Mouse (Mus musculus): ENCODE data around the gene Tatdn3. TPM values are rescaled to one million over a fixed set of nuclear protein-coding genes. Genes with fewer than 3 reads are reported as not detected.

Tatdn3 gene
- total RNA-seq (2014; rRNA removed) (21.5 and 39.0 TPM in 2 replicates), polyA plus RNA-seq (2015; fragmentation: Nextera tagmentation; extraction: Ambion mirVana) (12.8 and 14.7 TPM in 2 replicates)

DNA sequence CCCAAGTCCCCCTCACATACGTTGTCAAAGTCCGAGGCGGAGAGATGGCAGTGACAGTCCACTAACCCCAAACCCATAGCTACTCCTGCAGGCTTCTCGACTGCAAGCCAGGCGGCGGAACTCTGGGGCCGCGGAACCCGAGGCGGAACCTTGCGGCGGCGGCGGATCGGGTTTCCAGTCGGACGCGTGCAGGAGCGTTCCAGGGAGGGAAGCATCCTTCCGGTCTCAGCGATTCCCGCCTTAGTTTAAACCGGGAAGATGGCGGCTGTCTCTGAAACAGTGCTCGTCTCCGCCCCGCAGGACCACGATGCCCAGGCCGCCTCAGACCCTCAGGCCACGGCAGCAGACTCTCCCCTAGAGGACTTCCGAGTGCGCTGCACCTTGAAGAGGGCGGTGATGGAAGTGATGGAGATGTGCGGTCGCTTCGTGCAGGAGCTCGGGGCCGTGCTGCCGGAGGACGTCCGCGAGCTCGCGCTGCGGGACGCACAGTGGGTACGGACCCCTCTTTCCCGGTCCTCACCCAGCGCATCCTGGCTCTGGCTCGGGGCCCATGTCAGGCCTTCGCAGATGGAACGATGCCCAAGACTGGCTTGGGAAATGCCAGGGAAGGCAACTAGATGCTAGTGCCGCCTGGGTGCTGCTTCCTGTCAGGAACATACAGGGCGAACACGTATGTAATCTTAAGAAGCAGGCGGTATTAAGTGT is at the start of gene Tatdn3, which contains the start of gene Nsl1:
Tatdn3 (minus strand) TSS at position 152 of the 705 bp plus-strand sequence.
Nsl1 (plus strand) TSS at position 232 of the 705 bp plus-strand sequence.
- peak; percentile 62 for TF ChIP-seq CTCF (IDR thresholded peaks at IDR 0.05)

GRCm38 (mm10) chr1:191111146-191111545 is 48.4 kb upstream of the Tatdn3 start:
- Histone ChIP-seq H3K4me3 (ENCODE audit: low read depth, low read length) (no peak overlapping the region), H3K27ac (ENCODE audit: low read depth, low read length) (no peak overlapping the region), H3K27me3 (ENCODE audit: insufficient read depth, low read length) (no peaks in the 10 kb centered on the region), H3K36me3 (ENCODE audit: insufficient read depth, low read length) (no peaks in the 10 kb centered on the region), H3K4me1 (ENCODE audit: insufficient read depth, low read length) (no peaks in the 10 kb centered on the region), H3K4me2 (ENCODE audit: low read depth, low read length, poor library complexity, severe bottlenecking) (no peak overlapping the region), H3K9me3 (ENCODE audit: low read length) (no peaks in the 10 kb centered on the region), H3K9ac (replicated peaks; ENCODE audit: low read length, poor library complexity, severe bottlenecking) (no peak overlapping the region)
- TF ChIP-seq CTCF (IDR thresholded peaks at IDR 0.05), result no peak
- DNase-seq (ENCODE audit: low spot score) (no peak), ATAC-seq (ENCODE audit: low FRiP score) (no peak)
- 56% methylated on average over 8 of the region's 8 CpGs for WGBS

More for the DNA sequence above, at the start of gene Tatdn3, which contains the start of gene Nsl1:
- WGBS, result under 1% methylated on average over 56 of the region's 56 CpGs
- no peaks in the 10 kb centered on the region for H3K9me3 ChIP-seq (ENCODE audit: low read length)
- ATAC-seq (ENCODE audit: low FRiP score) (peak; percentile 90), DNase-seq (ENCODE audit: low spot score) (peak; percentile 90)
- peak within 1 kb of the TSS; percentile 72 for H3K9ac ChIP-seq (replicated peaks; ENCODE audit: low read length, poor library complexity, severe bottlenecking)
- H3K4me3 ChIP-seq (ENCODE audit: low read depth, low read length), result peak within 1 kb of the TSS; percentile 67
- no peaks in the 10 kb centered on the region for H3K36me3 ChIP-seq (ENCODE audit: insufficient read depth, low read length)
- peak within 1 kb of the TSS; percentile 77 for H3K27ac ChIP-seq (ENCODE audit: low read depth, low read length)
- H3K4me1 ChIP-seq (ENCODE audit: insufficient read depth, low read length), result no peaks in the 10 kb centered on the region; the same call in 1 of the 2 replicates
- H3K4me2 ChIP-seq (ENCODE audit: low read depth, low read length, poor library complexity, severe bottlenecking), result peak within 1 kb of the TSS; percentile 97
- no peaks in the 10 kb centered on the region for H3K27me3 ChIP-seq (ENCODE audit: insufficient read depth, low read length)

GRCm38 (mm10) chr1:191109907-191110306 is 47.2 kb upstream of the Tatdn3 start:
- WGBS, result 93% methylated on average over 9 of the region's 9 CpGs
- Histone ChIP-seq H3K4me2 (ENCODE audit: low read depth, low read length, poor library complexity, severe bottlenecking) (no peak overlapping the region), H3K9me3 (ENCODE audit: low read length) (no peaks in the 10 kb centered on the region), H3K4me3 (ENCODE audit: low read depth, low read length) (no peak overlapping the region), H3K9ac (replicated peaks; ENCODE audit: low read length, poor library complexity, severe bottlenecking) (no peak overlapping the region), H3K4me1 (ENCODE audit: insufficient read depth, low read length) (no peaks in the 10 kb centered on the region), H3K36me3 (ENCODE audit: insufficient read depth, low read length) (no peaks in the 10 kb centered on the region), H3K27ac (ENCODE audit: low read depth, low read length) (no peak overlapping the region), H3K27me3 (ENCODE audit: insufficient read depth, low read length) (no peaks in the 10 kb centered on the region)
- ATAC-seq (ENCODE audit: low FRiP score) (no peak), DNase-seq (ENCODE audit: low spot score) (no peak)
- TF ChIP-seq CTCF (IDR thresholded peaks at IDR 0.05), result no peak

- WGBS, result 69% methylated on average over 10 of the region's 10 CpGs
- ATAC-seq (ENCODE audit: low FRiP score) (no peak), DNase-seq (ENCODE audit: low spot score) (no peak)
- no peaks in the 10 kb centered on the region for H3K27me3 ChIP-seq (ENCODE audit: insufficient read depth, low read length)
- no peaks in the 10 kb centered on the region for H3K4me1 ChIP-seq (ENCODE audit: insufficient read depth, low read length)
- no peak overlapping the region for H3K4me2 ChIP-seq (ENCODE audit: low read depth, low read length, poor library complexity, severe bottlenecking)
- no peaks in the 10 kb centered on the region for H3K36me3 ChIP-seq (ENCODE audit: insufficient read depth, low read length)
- H3K27ac ChIP-seq (ENCODE audit: low read depth, low read length), result no peak overlapping the region
- H3K9ac ChIP-seq (replicated peaks; ENCODE audit: low read length, poor library complexity, severe bottlenecking), result no peak overlapping the region
- H3K9me3 ChIP-seq (ENCODE audit: low read length), result no peaks in the 10 kb centered on the region
- no peak overlapping the region for H3K4me3 ChIP-seq (ENCODE audit: low read depth, low read length)
- TF ChIP-seq CTCF (IDR thresholded peaks at IDR 0.05), result no peak
Measured at GRCm38 (mm10) chr1:191107306-191107705, 44.6 kb upstream of the Tatdn3 start.

DNA sequence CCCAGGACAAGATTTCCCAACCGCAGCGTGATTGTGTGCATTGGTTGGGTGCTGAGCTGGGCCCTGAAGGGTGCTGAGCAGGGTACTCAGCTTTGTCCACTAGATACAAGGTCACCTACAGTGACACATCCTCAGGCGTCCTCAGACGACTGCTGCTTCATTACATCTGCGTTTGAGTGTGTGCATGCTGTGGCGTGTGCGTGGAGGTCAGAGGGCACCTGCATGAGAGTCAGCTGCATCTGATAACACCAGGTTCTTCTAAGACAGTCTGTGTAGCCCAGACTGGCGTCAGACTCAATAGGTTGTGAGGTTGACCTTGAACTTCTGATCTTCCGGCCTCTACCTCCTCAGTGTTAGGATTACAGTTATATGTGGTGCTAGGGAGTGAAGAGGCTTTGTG is 42.5 kb upstream of the Tatdn3 start:
- Histone ChIP-seq H3K27me3 (ENCODE audit: insufficient read depth, low read length) (no peaks in the 10 kb centered on the region), H3K4me3 (ENCODE audit: low read depth, low read length) (no peak overlapping the region), H3K9me3 (ENCODE audit: low read length) (no peaks in the 10 kb centered on the region), H3K36me3 (ENCODE audit: insufficient read depth, low read length) (no peaks in the 10 kb centered on the region), H3K4me1 (ENCODE audit: insufficient read depth, low read length) (no peaks in the 10 kb centered on the region), H3K27ac (ENCODE audit: low read depth, low read length) (no peak overlapping the region), H3K4me2 (ENCODE audit: low read depth, low read length, poor library complexity, severe bottlenecking) (no peak overlapping the region), H3K9ac (replicated peaks; ENCODE audit: low read length, poor library complexity, severe bottlenecking) (no peak overlapping the region)
- DNase-seq (ENCODE audit: low spot score) (no peak), ATAC-seq (ENCODE audit: low FRiP score) (no peak)
- 85% methylated on average over 9 of the region's 9 CpGs for WGBS
- no peak for TF ChIP-seq CTCF (IDR thresholded peaks at IDR 0.05)

- no peak overlapping the region for H3K9ac ChIP-seq (replicated peaks; ENCODE audit: low read length, poor library complexity, severe bottlenecking)
- no peaks in the 10 kb centered on the region for H3K9me3 ChIP-seq (ENCODE audit: low read length)
- H3K4me1 ChIP-seq (ENCODE audit: insufficient read depth, low read length), result 0 out of 2 replicates have a peak, but pooled peaks cover 4% of the 10 kb centered on the region
- H3K36me3 ChIP-seq (ENCODE audit: insufficient read depth, low read length), result no peaks in the 10 kb centered on the region
- H3K27ac ChIP-seq (ENCODE audit: low read depth, low read length), result no peak overlapping the region
- no peak for TF ChIP-seq CTCF (IDR thresholded peaks at IDR 0.05)
- DNase-seq (ENCODE audit: low spot score), result no peak
- no peak overlapping the region for H3K4me3 ChIP-seq (ENCODE audit: low read depth, low read length)
- peaks cover 16% of the 10 kb centered on the region for H3K27me3 ChIP-seq (ENCODE audit: insufficient read depth, low read length)
- no peak for ATAC-seq (ENCODE audit: low FRiP score)
- WGBS, result 80% methylated on average over 15 of the region's 15 CpGs
- H3K4me2 ChIP-seq (ENCODE audit: low read depth, low read length, poor library complexity, severe bottlenecking), result no peak overlapping the region
Measured at GRCm38 (mm10) chr1:191102730-191103370, 40.1 kb upstream of the Tatdn3 start.

Data from midbrain, postnatal 0 days (tissue).